Mouse (Mus musculus): ENCODE data around the gene Nucks1.

The Nucks1 gene

DNA sequence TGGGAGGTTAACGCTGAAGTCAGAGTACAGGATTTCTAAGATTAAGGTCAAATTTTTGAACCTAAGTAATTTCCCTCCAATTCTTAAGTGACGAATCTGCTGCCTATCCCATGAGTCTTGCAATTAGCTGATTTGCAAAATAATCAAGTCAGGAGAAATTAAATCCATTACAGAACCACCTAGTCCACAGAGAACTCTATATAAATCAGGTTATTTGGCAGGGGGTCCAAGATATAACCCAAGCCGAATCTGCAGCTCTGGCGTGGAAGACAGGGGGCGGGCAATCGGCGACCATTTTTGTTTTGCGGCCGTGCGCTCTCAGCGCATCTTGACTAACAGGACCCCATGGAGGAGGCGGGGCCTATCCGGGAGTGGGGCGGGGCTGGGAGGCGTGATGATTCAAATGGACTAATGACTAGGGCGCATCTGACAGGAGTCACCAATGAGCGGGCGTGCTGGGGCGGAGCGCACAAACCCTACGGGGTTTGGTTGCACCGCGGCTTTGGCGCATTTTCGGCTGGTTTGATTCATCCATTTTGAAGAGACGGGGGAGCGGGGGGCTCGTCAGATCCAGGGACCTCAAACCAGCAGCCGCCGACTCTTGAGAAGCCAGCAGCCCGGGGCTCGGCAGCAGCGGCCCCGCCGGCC is at the start of gene Nucks1:
Gene Nucks1 (plus strand): TSS at position 534 of the 648 bp plus-strand sequence.
- in situ Hi-C loops (cut with MboI, MseI), result no loop called here

GRCm38 (mm10) chr1:131861811-131862210 is 48.5 kb upstream of the Nucks1 start:
- in situ Hi-C loops (cut with MboI, MseI), result no loop called here

GRCm38 (mm10) chr1:131865596-131865995 is 44.7 kb upstream of the Nucks1 start:
- in situ Hi-C loops (cut with MboI, MseI), result loop anchor here (5.0 kb wide), 1 partner anchor 42 kb away; no protein-coding TSS in a partner anchor

DNA sequence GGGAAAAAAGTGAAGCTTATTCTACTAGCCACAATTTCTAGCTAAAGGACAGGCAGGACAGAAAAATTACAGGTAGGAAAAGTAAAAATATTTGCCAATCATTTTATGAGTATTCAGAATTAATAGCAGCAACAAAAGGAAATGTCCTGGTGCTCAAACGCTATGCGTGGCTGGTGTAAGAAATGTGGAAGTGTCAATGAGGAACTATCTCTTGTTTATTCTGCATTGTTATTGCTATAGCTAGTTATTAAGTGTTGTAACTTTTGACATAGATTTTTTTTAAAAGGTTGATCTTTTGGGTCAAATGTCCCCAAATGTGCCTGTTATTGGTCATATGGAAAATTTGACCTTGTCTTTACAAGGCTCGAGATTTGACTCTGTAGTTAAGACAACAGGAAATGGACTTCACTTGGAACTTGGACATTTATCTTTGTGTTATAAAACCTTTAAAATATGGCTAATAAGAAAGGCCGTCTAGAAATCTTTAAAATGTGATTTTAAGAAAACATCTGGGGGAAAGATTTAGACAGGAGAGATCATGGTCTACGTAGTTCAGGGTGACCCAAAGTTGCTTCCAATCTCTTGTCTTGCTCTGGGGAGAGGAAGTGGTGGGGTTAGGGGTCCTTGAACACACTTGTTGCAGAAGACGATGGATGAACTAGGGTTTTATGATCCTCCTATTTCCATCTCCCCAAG is 43.9 kb upstream of the Nucks1 start:
- in situ Hi-C loops (cut with MboI, MseI), result loop anchor here (5.0 kb wide), 1 partner anchor 41 kb away; no protein-coding TSS in a partner anchor

DNA sequence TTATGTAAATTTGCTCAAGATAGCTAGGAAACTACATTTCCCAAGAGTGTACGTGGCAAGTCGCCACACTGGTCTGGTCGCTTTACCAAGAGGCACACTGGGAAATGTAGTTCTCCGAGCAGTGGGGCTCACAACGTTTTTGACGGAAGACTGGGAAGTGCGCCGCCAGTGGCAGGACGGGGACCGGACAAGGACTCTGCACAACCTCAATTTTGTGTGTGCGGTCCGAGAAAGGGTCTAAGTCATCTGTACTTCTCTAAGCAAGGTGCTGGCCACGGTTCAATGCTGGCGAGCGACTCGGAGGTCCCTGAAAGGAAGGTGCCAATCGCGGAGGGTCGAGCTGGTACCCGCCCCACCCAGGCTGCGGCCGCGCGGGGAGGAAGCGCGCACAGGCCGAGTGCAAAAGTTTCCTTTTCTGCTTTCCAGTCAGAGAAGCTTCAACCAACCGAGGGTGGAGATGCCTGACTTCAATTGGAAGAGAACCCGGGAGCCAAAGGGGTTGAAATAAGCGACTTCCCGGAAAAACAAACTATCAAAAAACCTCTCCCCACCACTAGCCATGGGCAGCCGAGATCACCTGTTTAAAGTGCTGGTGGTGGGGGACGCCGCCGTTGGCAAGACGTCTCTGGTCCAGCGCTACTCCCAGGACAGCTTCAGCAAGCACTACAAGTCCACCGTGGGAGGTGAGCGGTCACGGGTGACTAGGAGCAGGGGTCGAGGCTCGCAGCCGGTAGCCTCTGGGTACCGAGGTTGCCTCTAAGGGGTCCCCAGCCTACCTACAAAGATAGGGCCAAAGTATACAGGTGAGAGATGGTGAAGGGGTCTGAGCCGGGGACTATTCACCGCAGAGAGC is 43.0 kb upstream of the Nucks1 start, which contains the start of gene Rab29:
Gene Rab29 (plus strand): TSS at position 132 of the 853 bp plus-strand sequence.
- in situ Hi-C loops (cut with MboI, MseI), result loop anchor here (5.0 kb wide), 1 partner anchor 40 kb away; no protein-coding TSS in a partner anchor

- in situ Hi-C loops (cut with MboI, MseI), result loop anchor here (5.0 kb wide), 1 partner anchor 39 kb away; no protein-coding TSS in a partner anchor
Observed at GRCm38 (mm10) chr1:131867946-131868290, 42.4 kb upstream of the Nucks1 start.

- in situ Hi-C loops (cut with MboI, MseI), result loop anchor here (5.0 kb wide), 1 partner anchor 38 kb away; no protein-coding TSS in a partner anchor
Observed at GRCm38 (mm10) chr1:131869561-131869960, 40.8 kb upstream of the Nucks1 start.

- in situ Hi-C loops (cut with MboI, MseI), result no loop called here
Observed at GRCm38 (mm10) chr1:131872856-131873255, 37.5 kb upstream of the Nucks1 start.

GRCm38 (mm10) chr1:131879816-131880215 is 30.5 kb upstream of the Nucks1 start:
- in situ Hi-C loops (cut with MboI, MseI), result no loop called here

DNA sequence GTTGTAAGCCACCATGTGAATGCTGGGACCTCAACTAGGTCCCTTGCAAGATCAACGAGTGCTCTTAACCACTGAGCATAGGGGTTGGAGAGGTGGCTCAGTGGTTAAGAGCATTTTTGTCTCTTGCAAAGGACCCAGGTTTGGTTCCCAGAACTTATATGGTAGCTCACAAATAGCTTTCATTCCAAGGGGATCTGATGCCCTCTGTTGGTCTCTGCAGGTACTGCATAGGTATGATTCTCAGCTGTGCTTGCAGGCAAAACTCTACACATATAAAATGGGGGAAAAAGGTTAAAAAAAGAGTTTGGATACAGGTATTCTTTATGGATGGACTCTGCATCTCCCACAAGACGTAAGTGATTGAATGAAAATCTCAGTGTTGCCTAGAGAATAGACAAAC is 27.5 kb upstream of the Nucks1 start:
- in situ Hi-C loops (cut with MboI, MseI), result no loop called here

GRCm38 (mm10) chr1:131886173-131886572 is 24.2 kb upstream of the Nucks1 start:
- in situ Hi-C loops (cut with MboI, MseI), result no loop called here

DNA sequence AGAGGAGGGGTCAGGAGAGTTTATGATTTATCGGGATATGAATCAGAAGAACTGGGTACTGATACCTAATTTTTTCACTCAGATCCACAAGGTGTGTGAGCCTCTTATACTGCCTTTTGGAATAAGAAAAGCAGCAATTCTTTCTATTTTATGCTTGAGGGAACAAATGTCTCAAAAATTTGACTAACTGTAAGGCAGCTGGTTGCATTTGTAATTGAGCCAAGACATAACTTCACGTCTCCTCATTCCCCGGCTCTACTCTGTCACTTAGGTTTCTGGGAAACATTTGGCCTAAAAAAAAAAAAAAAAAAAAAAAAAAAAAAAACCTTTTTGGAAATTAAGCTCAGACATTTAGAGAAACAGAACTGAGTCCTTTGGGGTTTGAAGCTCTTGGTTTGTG is 23.7 kb upstream of the Nucks1 start:
- in situ Hi-C loops (cut with MboI, MseI), result no loop called here

GRCm38 (mm10) chr1:131890043-131890658 is 20.2 kb upstream of the Nucks1 start:
- in situ Hi-C loops (cut with MboI, MseI), result no loop called here

GRCm38 (mm10) chr1:131891436-131891835 is 18.9 kb upstream of the Nucks1 start:
- in situ Hi-C loops (cut with MboI, MseI), result no loop called here

DNA sequence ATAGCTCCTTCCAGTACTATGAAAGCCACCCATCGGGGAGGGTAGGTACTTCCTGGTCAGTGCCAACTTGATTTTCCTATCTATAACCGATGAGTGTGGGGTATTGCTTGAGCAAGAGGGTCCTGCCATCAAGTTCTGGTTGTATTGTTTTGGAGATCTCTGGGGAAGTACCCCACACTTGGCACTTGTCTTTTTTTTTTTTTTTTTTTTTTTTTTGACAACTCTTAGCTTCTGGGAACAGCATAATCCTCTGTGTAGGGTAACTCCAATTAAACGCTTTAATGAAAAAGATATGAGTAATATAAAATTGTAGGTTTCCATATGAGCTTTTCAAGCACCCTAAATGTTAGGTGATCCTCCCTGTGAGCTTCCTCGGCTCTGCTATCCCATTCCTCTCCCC is 7.7 kb upstream of the Nucks1 start:
- in situ Hi-C loops (cut with MboI, MseI), result no loop called here

- in situ Hi-C loops (cut with MboI, MseI), result no loop called here
Observed at GRCm38 (mm10) chr1:131903251-131903650, 7.1 kb upstream of the Nucks1 start.

DNA sequence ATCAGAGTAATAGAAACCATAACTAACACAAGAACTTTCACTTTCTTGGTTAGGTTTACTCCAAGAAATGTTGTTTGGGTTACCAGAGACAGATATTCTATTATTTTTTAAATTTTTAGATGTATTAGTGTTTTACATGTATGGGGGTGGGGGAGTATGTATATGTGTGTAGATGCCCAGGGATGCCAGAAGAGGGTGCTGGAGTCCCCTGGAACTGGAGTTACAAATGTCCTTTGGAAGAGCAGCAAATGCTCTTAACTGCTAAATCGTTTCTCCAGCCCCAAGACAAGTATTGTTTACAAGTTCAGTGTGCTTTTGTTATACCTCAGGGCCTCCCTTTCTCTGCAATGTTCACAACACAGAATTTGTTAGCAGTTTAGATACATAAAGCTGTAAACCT is 4.8 kb upstream of the Nucks1 start:
- in situ Hi-C loops (cut with MboI, MseI), result loop anchor here (5.0 kb wide), 1 partner anchor 38 kb away; the partner anchor contains the start of gene Rab29

DNA sequence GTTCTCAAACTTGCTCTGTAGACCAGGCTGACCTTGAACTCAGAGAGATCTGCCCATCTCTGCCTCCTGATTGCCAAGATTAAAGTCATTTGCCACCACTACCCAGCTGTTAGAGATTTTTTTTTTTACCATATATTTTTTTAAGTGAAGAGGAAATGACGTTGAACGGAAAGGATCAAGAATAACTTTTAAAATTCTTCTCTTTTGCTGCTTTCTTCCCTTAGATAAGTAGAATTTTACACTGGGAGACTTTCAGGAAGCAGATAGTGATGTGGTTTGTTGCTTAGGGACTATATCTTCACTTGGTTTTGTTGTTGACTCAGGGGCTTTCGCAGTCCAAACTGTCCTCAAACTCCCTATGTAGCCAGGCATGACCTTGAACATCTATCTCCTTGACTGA is 1.9 kb upstream of the Nucks1 start:
- in situ Hi-C loops (cut with MboI, MseI), result loop anchor here (5.0 kb wide), 1 partner anchor 41 kb away; the partner anchor contains the start of gene Rab29

- in situ Hi-C loops (cut with MboI, MseI), result loop anchor here (5.0 kb wide), 1 partner anchor 42 kb away; the partner anchor contains the start of gene Rab29
Observed at GRCm38 (mm10) chr1:131909236-131909635, 1.1 kb upstream of the Nucks1 start.

GRCm38 (mm10) chr1:131910674-131911558 is 582 bp downstream of the Nucks1 start:
- in situ Hi-C loops (cut with MboI, MseI), result no loop called here
